Mouse (Mus musculus) brain, adult 2 months (tissue): ENCODE results near the gene Cmip.

Experiments used
- DNase-seq: peaks from one replicate; pipeline ENCODE4 v3.0.0; 2011; ENCODE audit warnings: low read depth, low spot score

The Cmip gene

GRCm38 (mm10) chr8:117498915-117499540, 242.2 kb downstream of the Cmip start:
- DNase-seq = no peak

GRCm38 (mm10) chr8:117500232-117500823, 243.5 kb downstream of the Cmip start:
- DNase-seq = peak; percentile 12

GRCm38 (mm10) chr8:117501323-117501722, 244.5 kb downstream of the Cmip start:
- DNase-seq = no peak

DNA sequence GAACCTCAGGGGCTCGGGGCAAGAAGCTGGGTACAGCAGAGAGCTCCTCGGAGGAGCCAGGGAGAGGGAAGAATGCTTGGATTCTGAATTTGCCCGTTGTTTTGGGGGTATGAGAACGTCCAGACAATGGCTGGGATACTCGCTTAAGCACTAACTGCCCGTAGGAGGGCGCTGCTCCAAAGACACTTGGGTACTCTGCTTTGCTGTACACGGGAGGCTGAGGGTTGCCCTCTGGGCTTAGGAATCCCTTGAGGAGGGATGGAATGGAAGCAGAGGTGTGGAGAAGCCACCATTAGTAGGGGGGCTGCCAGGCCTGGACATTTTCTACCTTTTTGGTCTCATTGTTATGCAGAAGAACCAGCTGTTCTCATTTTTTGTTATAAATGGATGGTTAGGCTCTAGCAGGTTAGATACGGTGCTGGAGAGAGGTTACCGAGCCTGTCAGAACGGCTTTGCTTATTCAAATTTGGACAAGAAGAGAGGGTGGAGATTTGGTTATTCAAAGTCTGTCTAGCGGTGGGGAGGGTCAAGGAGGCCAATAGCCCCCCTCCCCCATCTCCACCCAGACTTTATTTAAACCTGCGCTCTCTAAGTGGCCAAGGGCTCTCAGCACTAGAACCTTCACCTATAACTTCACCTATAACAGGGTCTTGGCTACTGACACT, 246.7 kb downstream of the Cmip start:
- DNase-seq = no peak

- DNase-seq = no peak
These were observed 250.8 kb downstream of the Cmip start for GRCm38 (mm10) chr8:117507703-117508102.
